Mouse (Mus musculus): Measurements from ENCODE around the gene Fam161a.

Gene Fam161a

GRCm38 (mm10) chr11:23007481-23008180, at the start of gene Fam161a:
Gene Fam161a, plus strand, starts transcription at chr11:23007531.
- 2% methylated on average over 22 of the region's 22 CpGs for whole genome bisulfite sequencing

GRCm38 (mm10) chr11:22957791-22958374, 49.4 kb upstream of the Fam161a start:
- WGBS = 97% methylated on average over 4 of the region's 4 CpGs

- 87% methylated on average over 1 of the region's 1 CpGs for WGBS
Measured at GRCm38 (mm10) chr11:22962101-22962500, 45.2 kb upstream of the Fam161a start.

- 71% methylated on average over 4 of the region's 4 CpGs for WGBS
Measured at GRCm38 (mm10) chr11:22964401-22964800, 42.9 kb upstream of the Fam161a start.

GRCm38 (mm10) chr11:22965503-22965902, 41.8 kb upstream of the Fam161a start:
- 85% methylated on average over 4 of the region's 4 CpGs for WGBS

- 27% methylated on average over 6 of the region's 6 CpGs for WGBS
Measured at GRCm38 (mm10) chr11:22969486-22969885, 37.8 kb upstream of the Fam161a start.

- 100% methylated on average over 1 of the region's 1 CpGs for WGBS
Measured at GRCm38 (mm10) chr11:22970546-22970945, 36.8 kb upstream of the Fam161a start.

GRCm38 (mm10) chr11:22971835-22972709, 35.3 kb upstream of the Fam161a start, which contains the start of gene Zrsr1:
Gene Zrsr1, plus strand, starts transcription at chr11:22972005.
- 54% methylated on average over 56 of the region's 56 CpGs for WGBS

GRCm38 (mm10) chr11:22972746-22973526, 34.4 kb upstream of the Fam161a start:
- 46% methylated on average over 44 of the region's 46 CpGs for WGBS

GRCm38 (mm10) chr11:22973599-22973998, 33.7 kb upstream of the Fam161a start:
- WGBS = 37% methylated on average over 14 of the region's 14 CpGs

- 67% methylated on average over 3 of the region's 3 CpGs for WGBS
Measured at GRCm38 (mm10) chr11:22978215-22978614, 29.1 kb upstream of the Fam161a start.

- 29% methylated on average over 1 of the region's 1 CpGs for WGBS
Measured at GRCm38 (mm10) chr11:22978711-22979110, 28.6 kb upstream of the Fam161a start.

- 73% methylated on average over 1 of the region's 1 CpGs for WGBS
Measured at GRCm38 (mm10) chr11:22979221-22979620, 28.1 kb upstream of the Fam161a start.

- WGBS = 51% methylated on average over 4 of the region's 4 CpGs
Measured at GRCm38 (mm10) chr11:22981041-22981440, 26.3 kb upstream of the Fam161a start.

GRCm38 (mm10) chr11:22981543-22981950, 25.8 kb upstream of the Fam161a start:
- 2% methylated on average over 12 of the region's 12 CpGs for WGBS

- WGBS = under 1% methylated on average over 42 of the region's 42 CpGs
Measured at GRCm38 (mm10) chr11:22981984-22982757, 25.2 kb upstream of the Fam161a start, which contains the start of the genes Gm28048 and Commd1. Gene Gm28048, minus strand, starts transcription at chr11:22982090. Gene Commd1, minus strand, starts transcription at chr11:22982382.

GRCm38 (mm10) chr11:22982846-22983245, 24.5 kb upstream of the Fam161a start:
- WGBS = 73% methylated on average over 6 of the region's 6 CpGs

GRCm38 (mm10) chr11:22985510-22985909, 21.8 kb upstream of the Fam161a start:
- WGBS = 79% methylated on average over 3 of the region's 3 CpGs

GRCm38 (mm10) chr11:22987357-22987756, 20.0 kb upstream of the Fam161a start:
- WGBS = 30% methylated on average over 2 of the region's 2 CpGs

- WGBS = 53% methylated on average over 1 of the region's 1 CpGs
Measured at GRCm38 (mm10) chr11:22989786-22990185, 17.5 kb upstream of the Fam161a start.
